Mouse (Mus musculus) cerebellum, adult 11-12 months (tissue): ENCODE measurements at regions not wholly inside any gene's neighbourhood (a gene's known extent, or its start where the extent isn't known, plus 50 kb on each side); places are given as distances from the start of the nearest gene placed in this dataset.

Experiments used
- DNase-seq: peaks from one replicate; pipeline ENCODE4 v3.0.0; 2022

GRCm38 (mm10) chr9:24943830-24944229 lies 145.4 kb upstream of the Gm10181 start:
- no peak for DNase-seq

- DNase-seq, result no peak
These were observed 136.7 kb upstream of the Gm10181 start for GRCm38 (mm10) chr9:24952516-24952915.

- DNase-seq, result no peak
These were observed 133.6 kb upstream of the Gm10181 start for GRCm38 (mm10) chr9:24955641-24956040.

- DNase-seq, result no peak
These were observed 132.7 kb upstream of the Gm10181 start for GRCm38 (mm10) chr9:24956566-24956965.

GRCm38 (mm10) chr9:24963290-24963689 lies 125.9 kb upstream of the Gm10181 start:
- no peak for DNase-seq

GRCm38 (mm10) chr9:24967571-24967970 lies 121.7 kb upstream of the Gm10181 start:
- DNase-seq, result no peak

- DNase-seq, result no peak
These were observed 115.0 kb upstream of the Gm10181 start for GRCm38 (mm10) chr9:24974021-24974741.

- no peak for DNase-seq
These were observed 106.4 kb upstream of the Gm10181 start for GRCm38 (mm10) chr9:24982796-24983195.

GRCm38 (mm10) chr9:24994491-24994890 lies 94.7 kb upstream of the Gm10181 start:
- no peak for DNase-seq

- no peak for DNase-seq
These were observed 68.0 kb upstream of the Gm10181 start for GRCm38 (mm10) chr9:25021095-25021691.

- DNase-seq, result no peak
These were observed 66.8 kb upstream of the Gm10181 start for GRCm38 (mm10) chr9:25022439-25022838.

GRCm38 (mm10) chr9:25024486-25024885 lies 64.7 kb upstream of the Gm10181 start:
- DNase-seq, result no peak

- DNase-seq, result peak; percentile 9
These were observed 61.6 kb upstream of the Gm10181 start for GRCm38 (mm10) chr9:25027581-25027980.

- no peak for DNase-seq
These were observed 60.9 kb upstream of the Gm10181 start for GRCm38 (mm10) chr9:25028305-25028704.

- DNase-seq, result no peak
These were observed 57.8 kb upstream of the Gm10181 start for GRCm38 (mm10) chr9:25031466-25031865.
